Mouse (Mus musculus): ENCODE data around the gene Slc9a8. TPM values are rescaled to one million over a fixed set of nuclear protein-coding genes. Genes with fewer than 3 reads are reported as not detected.
"Not testable (repeated sequence)": the region's sequence is repeated elsewhere in the genome, so short reads cannot be mapped to it uniquely, and the experiment has no call there.

Gene Slc9a8
- total RNA-seq (2021), result 10 to 100 TPM; 33.6 to 35.0 TPM
- long read RNA-seq, full-length matches to known transcripts, result 4 of 10 reads
- long read RNA-seq, partial matches to known transcripts, result 4 of 10 reads
- long read RNA-seq, other reads (novel, unspliced or antisense), result 2 of 10 reads

GRCm38 (mm10) chr2:167421330-167422149, at the start of gene Slc9a8:
Slc9a8 (plus strand) TSS chr2:167421712.
- DNase-seq (ENCODE audit: low spot score in 2 of 2), result peak; percentile 93 to 95

- DNase-seq (ENCODE audit: low spot score in 2 of 2), result peak; percentile 50 to 61
Observed at GRCm38 (mm10) chr2:167373266-167373665, 48.2 kb upstream of the Slc9a8 start.

GRCm38 (mm10) chr2:167374191-167374805, 47.2 kb upstream of the Slc9a8 start:
- no peak for DNase-seq (ENCODE audit: low spot score in 2 of 2)

- DNase-seq (ENCODE audit: low spot score in 2 of 2), result no peak
Observed at GRCm38 (mm10) chr2:167375135-167375534, 46.4 kb upstream of the Slc9a8 start.

GRCm38 (mm10) chr2:167375688-167376087, 45.8 kb upstream of the Slc9a8 start:
- DNase-seq (ENCODE audit: low spot score in 2 of 2), result no peak

GRCm38 (mm10) chr2:167376160-167376564, 45.4 kb upstream of the Slc9a8 start:
- peak in 1 of 2 experiments; percentile 21 for DNase-seq (ENCODE audit: low spot score in 2 of 2)

- no peak for DNase-seq (ENCODE audit: low spot score in 2 of 2)
Observed at GRCm38 (mm10) chr2:167377697-167378096, 43.8 kb upstream of the Slc9a8 start.

GRCm38 (mm10) chr2:167378972-167379371, 42.5 kb upstream of the Slc9a8 start:
- DNase-seq (ENCODE audit: low spot score in 2 of 2), result no peak

GRCm38 (mm10) chr2:167380615-167381285, 40.8 kb upstream of the Slc9a8 start:
- DNase-seq (ENCODE audit: low spot score in 2 of 2), result no peak

- no peak for DNase-seq (ENCODE audit: low spot score in 2 of 2)
Observed at GRCm38 (mm10) chr2:167381596-167381995, 39.9 kb upstream of the Slc9a8 start.

- DNase-seq (ENCODE audit: low spot score in 2 of 2), result no peak
Observed at GRCm38 (mm10) chr2:167382389-167382788, 39.1 kb upstream of the Slc9a8 start.

GRCm38 (mm10) chr2:167383666-167384083, 37.8 kb upstream of the Slc9a8 start:
- no peak for DNase-seq (ENCODE audit: low spot score in 2 of 2)

GRCm38 (mm10) chr2:167386456-167386855, 35.1 kb upstream of the Slc9a8 start:
- DNase-seq (ENCODE audit: low spot score in 2 of 2), result no peak

- no peak for DNase-seq (ENCODE audit: low spot score in 2 of 2)
Observed at GRCm38 (mm10) chr2:167386998-167387397, 34.5 kb upstream of the Slc9a8 start.

- DNase-seq (ENCODE audit: low spot score in 2 of 2), result no peak
Observed at GRCm38 (mm10) chr2:167394426-167394825, 27.1 kb upstream of the Slc9a8 start.

- DNase-seq (ENCODE audit: low spot score in 2 of 2), result not testable (repeated sequence)
Observed at GRCm38 (mm10) chr2:167396420-167396819, 25.1 kb upstream of the Slc9a8 start.

- no peak for DNase-seq (ENCODE audit: low spot score in 2 of 2)
Observed at GRCm38 (mm10) chr2:167399012-167399411, 22.5 kb upstream of the Slc9a8 start.

- no peak for DNase-seq (ENCODE audit: low spot score in 2 of 2)
Observed at GRCm38 (mm10) chr2:167399646-167400045, 21.9 kb upstream of the Slc9a8 start.

GRCm38 (mm10) chr2:167403085-167403484, 18.4 kb upstream of the Slc9a8 start:
- DNase-seq (ENCODE audit: low spot score in 2 of 2), result no peak

GRCm38 (mm10) chr2:167405101-167405880, 16.2 kb upstream of the Slc9a8 start:
- no peak for DNase-seq (ENCODE audit: low spot score in 2 of 2)

Measured in layer of hippocampus, postnatal 10 days (tissue).